Mouse (Mus musculus) urinary bladder, postnatal 25 days (tissue): Measurements from ENCODE around the gene E2f6.
A peak's percentile ranks its signal among the peaks of the same experiment; 100 is the strongest.

Experiments used
- DNase-seq: peaks from one replicate; pipeline ENCODE4 v3.0.0; 2022; ENCODE audit warnings: low spot score

E2f6 gene

DNA sequence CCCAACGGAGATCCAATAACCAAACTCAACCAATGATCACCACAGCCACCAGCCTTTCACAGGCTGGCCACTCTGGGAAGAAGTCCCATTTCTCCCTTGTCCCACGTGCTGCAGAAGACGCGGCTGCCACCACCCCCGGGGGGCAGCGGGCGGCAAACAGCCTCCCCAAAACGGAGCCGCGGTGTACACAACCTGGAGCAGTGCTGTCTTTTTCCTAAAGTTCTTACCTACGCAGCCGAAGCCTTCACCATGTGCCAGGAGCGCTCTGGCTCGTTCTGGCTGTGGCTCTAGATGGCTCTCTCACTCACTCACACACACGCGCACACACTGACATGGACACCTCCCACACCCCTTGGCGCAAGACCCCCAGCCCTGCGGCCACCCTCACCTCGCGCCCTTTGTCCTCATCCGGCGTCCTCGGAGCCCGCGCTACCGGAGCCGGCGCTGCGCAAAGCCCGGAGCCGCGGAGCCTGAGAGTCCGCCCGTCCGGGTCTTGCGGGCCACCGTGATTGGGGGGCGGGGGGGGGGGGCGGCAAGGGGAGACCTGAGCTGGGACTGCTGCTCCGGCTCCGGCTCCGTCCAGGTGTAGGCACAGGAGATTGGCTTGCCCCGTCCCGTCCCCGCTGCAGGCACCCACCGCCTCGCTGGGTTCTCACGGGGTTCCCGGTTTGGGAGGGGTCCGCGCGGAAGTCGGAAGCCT lies 10.4 kb upstream of the E2f6 start, which contains the start of gene Greb1:
Gene Greb1, minus strand, starts transcription at position 628 of the 700 bp plus-strand sequence.
- DNase-seq: no peak

DNA sequence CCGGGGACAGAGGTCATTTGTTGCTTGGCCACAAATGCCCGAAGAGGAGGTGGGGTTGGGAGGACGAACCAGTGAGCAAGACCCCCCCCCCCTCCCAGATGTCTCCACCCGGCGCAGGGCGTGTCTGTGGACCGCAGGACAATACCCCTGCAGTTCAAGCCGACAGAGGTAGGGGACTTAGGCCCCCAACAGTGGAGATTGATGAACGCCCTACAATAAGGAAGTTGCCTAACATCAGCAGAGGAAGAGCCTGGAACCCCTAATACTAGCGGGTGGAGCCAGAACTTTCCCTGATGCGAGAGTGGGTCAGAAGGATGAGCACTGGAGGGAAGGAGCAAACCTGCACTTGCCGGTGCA lies 9.8 kb upstream of the E2f6 start:
- DNase-seq: no peak

DNA sequence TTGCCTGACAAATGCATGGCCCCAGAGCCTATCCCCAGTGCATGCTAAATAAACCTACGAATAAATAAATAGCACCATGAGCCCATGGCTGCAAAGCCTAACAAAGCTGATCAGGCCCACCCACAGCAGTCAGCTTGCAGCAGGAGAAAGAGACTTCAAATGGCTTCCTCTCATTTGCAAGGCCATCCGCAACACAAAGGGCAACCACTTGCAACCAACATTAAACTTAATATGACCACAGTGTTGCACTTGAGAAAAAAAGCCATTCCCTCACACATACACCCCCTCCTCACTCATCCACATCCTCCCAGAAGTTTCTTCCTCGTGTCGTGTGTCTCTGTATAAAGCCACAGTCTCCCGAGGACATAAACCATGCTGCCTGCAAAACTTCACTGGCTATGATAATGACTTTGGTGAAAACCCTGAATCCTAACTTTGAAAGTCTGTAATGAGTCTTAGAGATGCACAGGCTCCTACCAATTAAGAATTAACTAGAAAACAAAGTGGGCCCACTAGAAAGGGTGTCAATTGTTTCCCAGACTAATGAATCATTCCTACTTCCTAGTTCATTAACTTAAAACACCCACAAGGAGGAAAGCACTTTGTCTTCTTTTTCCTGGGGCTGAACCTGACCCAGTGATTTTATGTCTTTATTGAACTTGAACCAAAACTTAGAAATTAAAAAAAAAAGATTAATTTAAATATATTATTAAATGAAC lies 7.4 kb upstream of the E2f6 start:
- DNase-seq: no peak

GRCm38 (mm10) chr12:16803956-16804430 lies 6.8 kb upstream of the E2f6 start:
- DNase-seq: no peak

DNA sequence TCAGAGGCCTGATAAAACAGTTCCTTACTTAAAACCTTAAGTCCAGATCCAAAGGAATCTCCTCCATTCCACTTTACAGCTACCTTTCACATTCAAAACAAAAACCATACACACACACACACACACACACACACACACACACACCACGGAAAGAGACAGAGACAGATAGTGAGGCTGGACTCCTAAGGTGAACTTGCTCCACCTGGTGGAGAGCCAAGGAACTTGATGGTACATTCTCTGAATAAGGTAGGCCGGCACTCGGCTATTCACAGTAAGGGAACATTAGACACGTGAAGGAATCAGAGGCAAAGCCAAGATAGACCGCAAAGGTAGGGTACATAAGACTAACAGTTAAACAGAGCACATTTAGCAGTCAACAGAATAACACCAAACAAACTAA lies 5.3 kb upstream of the E2f6 start:
- DNase-seq: peak; percentile 73

GRCm38 (mm10) chr12:16808045-16808444 lies 2.7 kb upstream of the E2f6 start:
- DNase-seq: no peak

GRCm38 (mm10) chr12:16811477-16811876 lies 714 bp downstream of the E2f6 start:
- no peak for DNase-seq

GRCm38 (mm10) chr12:16817147-16817546 lies 6.4 kb downstream of the E2f6 start:
- DNase-seq: no peak

GRCm38 (mm10) chr12:16818513-16818912 lies 7.8 kb downstream of the E2f6 start:
- DNase-seq: no peak

DNA sequence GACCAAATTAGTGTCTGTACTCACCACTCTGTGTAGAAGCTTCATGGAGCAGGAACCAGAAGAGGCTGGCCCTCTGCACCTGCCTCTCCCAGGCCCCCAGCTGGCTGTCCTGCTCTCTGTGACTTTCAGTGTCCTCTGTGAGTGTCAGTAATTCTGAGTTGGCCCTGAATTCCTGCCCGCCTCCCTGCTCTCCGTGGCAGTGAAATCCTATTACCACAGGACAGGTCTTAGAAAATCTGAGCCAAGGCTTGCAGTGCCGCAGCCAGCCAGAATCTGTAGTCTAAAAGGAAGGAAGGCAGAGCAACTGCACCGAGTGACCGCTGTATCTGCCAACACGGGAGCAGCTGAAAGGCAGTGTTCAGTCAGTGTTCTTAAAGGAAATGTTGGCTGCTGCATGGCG lies 10.0 kb downstream of the E2f6 start:
- DNase-seq: no peak

DNA sequence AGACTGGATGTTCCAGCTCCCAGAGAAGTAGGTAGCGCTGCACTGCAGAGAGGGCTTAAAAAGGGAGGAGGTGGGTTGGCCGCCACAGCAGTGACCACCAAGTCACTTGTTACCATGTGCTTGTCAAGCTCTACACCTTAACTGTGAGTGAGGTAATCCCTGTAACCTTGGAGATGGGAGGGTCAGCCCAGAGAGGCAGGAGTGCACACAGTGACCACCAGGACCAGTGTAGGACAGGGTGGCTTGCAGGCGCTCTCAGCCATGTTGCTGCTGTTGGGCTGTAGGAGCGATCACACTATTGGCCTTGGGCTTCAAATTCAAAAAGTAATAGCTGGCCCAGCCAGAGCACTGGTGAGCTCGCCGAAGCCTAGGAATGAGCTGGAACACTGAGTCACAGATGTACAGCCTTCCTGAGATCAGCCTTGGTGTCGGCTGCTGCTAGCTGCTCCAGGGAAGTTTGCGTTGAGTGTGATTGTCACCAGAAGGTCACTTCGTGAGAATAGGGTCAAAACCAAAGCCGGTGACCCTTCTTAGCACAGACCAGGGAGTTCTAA lies 11.5 kb downstream of the E2f6 start:
- no peak for DNase-seq

DNA sequence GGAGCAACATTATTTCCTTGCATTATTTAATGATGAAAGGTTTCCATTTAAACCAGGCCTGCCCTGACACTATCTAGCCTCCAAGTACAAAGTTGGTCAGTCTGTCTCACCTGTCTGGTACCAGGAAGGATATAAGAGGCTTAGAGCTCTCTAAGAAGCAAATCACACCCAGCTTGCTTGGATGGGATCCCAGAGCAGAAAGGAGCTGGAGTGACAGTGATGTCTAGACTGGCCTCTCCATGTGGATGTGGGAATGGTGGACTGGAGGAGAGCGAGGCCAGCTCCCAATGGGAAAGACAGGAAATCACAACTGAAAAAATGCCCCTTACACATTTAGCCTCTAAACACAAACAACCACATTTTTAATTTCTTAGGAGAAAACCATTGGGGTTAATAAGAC lies 12.9 kb downstream of the E2f6 start:
- DNase-seq: no peak

GRCm38 (mm10) chr12:16828505-16828904 lies 17.7 kb downstream of the E2f6 start:
- DNase-seq: peak; percentile 37

DNA sequence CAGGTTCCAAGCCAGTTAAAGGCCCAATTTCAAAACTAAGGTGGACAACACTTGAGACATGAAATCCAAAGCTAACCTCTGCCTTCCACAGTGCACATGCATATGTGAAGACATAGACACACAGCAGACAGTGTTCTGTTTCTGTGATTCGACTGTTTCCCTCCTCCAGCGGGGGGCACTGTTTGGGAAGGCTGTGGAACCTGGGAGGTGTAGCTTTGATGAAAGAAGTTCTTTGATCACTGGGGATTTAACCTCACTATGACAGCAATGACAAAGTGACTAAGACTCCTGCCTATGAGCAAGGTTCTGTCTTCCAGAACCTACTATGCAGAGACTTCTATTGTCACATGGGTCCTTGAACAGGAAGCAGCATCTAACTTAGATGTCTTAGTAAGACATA lies 19.0 kb downstream of the E2f6 start:
- no peak for DNase-seq

DNA sequence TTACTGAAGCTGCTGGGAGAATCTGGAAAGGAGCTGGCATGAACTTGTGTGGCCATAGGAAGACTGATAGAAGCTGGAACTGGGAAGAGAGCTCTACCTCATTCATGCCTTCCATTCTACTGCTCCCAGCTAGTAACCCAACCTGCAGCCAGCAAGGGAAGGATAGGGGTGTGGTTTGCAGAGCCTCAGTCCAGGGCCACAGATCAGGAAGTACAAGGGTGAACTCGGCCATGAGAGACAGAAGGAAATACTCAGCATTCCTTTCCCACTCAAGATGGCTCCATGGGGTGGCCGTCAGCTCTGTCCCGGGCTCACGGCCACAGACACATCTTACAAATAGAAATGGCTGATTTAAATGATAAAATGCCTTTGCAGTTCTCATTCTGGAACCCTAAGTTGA lies 20.3 kb downstream of the E2f6 start:
- DNase-seq: no peak

DNA sequence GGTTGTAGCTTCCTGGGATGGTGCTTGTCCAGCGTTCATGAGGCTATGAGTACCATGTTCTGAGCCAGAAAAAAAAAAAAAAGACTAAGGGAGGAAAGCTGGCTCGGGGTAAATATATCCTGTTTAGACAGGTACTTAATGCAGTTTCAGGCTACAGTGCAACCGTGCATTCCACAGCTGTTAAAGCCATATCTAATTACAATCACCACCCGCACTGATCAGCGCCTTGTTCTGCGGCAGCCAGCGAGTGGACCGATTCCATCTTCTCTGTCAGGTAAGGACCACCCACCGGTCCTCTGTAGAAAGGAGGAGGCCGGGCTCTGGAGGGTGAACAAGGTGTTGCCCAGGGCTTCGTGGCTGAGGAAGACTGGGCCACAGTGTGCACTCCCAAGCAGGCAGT lies 23.9 kb downstream of the E2f6 start:
- no peak for DNase-seq

- no peak for DNase-seq
Measured at GRCm38 (mm10) chr12:16836188-16836587, 25.4 kb downstream of the E2f6 start.

DNA sequence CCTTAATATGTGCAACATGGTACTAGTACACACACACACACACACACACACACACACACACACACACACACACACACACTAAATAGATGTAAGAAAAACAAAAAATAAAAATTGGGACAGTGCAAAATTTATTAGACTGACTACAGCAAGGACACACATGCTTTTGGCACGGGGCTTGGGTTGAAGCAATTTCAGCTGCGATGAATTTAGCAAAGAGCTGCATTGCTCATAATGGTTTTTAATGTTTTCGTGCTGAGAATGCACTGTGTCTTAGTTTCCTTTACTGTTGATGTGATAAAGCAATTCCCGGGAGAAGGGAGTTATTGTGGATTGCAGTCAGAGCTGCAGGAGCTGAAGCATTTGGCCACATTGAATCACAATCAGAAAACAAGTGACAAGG lies 27.0 kb downstream of the E2f6 start:
- DNase-seq: no peak

GRCm38 (mm10) chr12:16840842-16841782 lies 30.3 kb downstream of the E2f6 start:
- peak; percentile 43 for DNase-seq

GRCm38 (mm10) chr12:16844623-16845592 lies 34.1 kb downstream of the E2f6 start:
- no peak for DNase-seq

- no peak for DNase-seq
Measured at GRCm38 (mm10) chr12:16847204-16847792, 36.5 kb downstream of the E2f6 start.
